Mouse (Mus musculus) gastrocnemius, postnatal 36 days (tissue): ENCODE data around the gene Mrpl10. TPM values are rescaled to one million over a fixed set of nuclear protein-coding genes. Genes with fewer than 3 reads are reported as not detected.

ENCODE experiments used
- DNase-seq, 2 experiments: peaks; one replicate each; pipeline ENCODE4 v3.0.0; 2022
- intact Hi-C: fragments of 180-260 bp; cut with DNase I; formaldehyde crosslinking; loops from one replicate; pipeline ENCODE4 v1.15.1; 2025
- microRNA-seq, 2 experiments: library from miRNA; unstranded; fragments of <30 nt; microRNA quantifications; one replicate each; pipeline ENCODE4 v1.2.0; 2021
- total RNA-seq, 2 experiments: library from RNA; stranded (reverse); gene quantifications; 2 replicates each; pipeline ENCODE4 v1.2.3; 2021

Gene Mrpl10
- total RNA-seq, 2 experiments from 2014 or later, result 40.8 to 45.5 TPM

DNA sequence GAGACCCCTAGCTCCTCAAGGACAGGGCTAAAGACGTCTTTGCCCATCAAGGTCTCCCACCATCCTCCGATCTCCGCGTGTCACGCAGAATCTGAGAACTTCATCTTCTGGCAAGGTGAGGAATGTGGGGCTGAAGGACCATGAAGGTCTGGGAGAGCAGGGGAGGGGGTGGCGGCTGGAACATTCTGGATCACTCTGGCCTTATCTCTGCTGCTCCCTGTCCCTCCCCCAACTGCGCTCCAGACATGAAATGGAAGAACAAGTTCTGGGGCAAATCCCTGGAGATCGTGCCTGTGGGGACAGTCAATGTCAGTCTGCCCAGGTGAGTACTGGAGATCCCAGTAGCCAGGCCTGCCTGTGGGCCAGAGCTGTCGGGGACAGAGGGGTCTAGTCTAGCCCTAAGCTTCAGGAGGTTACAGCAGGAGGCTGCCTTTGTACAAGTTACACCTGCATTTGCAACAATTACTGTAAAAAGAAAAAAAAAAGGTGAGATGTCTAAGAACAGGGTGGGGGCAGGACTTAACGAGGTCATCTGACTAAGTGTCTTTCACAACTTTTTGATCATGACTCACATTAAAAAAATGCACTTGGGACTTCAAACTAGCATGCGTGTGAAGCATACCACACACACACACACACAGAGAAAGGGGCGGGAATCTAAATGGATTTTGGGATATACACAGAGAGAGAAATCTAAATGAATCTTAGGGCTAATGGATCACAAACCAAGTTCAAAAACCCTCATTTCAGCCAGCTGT lies 24.4 kb downstream of the Mrpl10 start:
- intact Hi-C loops, result no loop called here
- DNase-seq, result no peak

DNA sequence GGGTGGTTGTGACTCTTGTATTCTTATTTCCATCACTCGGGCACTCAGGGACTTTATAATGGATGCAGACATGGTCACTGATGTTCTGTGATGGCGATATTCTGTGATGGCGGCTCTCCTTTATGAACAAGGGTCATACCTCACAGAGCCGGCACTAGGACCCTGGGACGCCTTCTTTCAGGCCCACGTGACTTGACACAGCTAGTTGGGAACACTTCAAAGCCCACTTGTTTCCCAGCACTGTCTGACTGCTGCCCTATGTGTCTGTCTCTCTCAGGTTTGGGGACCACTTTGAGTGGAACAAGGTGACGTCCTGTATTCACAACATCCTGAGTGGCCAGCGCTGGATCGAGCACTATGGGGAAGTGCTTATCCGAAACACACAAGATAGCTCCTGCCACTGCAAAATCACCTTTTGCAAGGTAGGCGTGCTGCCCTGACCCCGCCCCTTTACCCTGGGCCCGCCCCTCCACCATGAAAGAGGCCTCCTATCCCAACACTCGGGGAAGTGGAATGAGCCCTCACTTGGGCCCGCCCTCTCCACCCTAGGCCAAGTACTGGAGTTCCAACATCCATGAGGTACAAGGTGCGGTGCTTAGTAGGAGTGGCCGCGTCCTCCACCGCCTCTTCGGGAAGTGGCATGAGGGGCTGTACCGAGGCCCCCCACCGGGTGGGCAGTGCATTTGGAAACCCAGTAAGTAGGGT lies 25.4 kb downstream of the Mrpl10 start:
- intact Hi-C loops, result no loop called here

DNA sequence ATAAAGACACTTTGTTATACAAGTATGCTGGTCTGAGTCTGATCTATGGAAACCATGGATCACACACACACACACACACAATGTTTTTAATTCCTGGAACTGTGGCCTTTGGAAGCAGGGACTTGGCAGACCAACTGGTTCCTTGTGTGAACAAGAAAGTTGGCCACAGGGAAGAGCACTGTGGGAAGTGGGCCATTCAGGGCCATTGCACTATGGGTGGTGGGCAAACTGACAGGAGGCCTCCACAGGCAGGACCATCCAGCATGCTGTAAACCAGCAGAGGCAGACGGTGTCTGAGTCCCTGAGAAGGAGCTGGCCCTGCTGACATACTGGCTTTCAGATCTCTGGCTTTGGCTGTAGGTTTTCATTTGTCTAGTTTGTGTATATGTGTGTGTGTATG lies 28.0 kb downstream of the Mrpl10 start:
- intact Hi-C loops, result no loop called here

More for the DNA sequence above, 25.4 kb downstream of the Mrpl10 start:
- no peak for DNase-seq

DNA sequence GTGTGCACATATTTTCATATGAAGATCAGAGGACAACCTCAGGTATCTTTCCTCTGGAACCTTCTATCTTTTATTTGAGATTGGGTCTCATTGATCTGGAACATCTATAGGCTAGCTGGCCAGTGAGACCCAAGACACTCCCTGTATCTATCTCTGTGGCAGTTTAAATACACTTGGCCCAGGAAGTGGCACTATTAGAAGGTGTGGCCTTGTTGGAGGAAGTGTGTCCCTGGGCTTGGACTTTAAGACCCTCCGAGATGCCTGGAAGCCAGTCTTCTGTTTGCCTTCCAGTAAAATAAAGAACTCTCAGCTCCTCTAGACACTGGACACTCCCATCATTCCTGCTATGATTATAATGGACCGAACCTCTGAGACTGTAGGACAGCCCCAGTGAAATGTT lies 28.4 kb downstream of the Mrpl10 start:
- intact Hi-C loops, result no loop called here
- DNase-seq, result no peak

More for the DNA sequence above, 28.0 kb downstream of the Mrpl10 start:
- no peak for DNase-seq

DNA sequence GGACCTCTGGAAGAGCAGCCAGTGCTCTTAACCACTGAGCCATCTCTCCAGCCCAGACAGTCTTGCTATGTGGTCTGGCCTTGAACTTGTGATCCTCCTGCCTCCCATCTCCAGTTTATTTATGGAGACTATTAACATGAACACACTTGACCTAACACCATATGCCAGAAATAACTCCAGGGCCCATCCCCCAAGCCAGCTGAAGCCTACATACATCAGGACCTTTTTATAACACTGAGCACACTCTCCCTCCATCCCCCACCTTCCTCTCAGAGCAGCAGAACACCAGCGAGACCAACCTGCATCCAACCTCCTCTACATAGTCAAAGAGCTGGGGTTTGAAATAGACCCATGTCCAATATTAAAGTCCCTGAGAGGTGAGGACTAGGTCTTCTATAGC lies 29.8 kb downstream of the Mrpl10 start:
- intact Hi-C loops, result no loop called here
- no peak for DNase-seq

DNA sequence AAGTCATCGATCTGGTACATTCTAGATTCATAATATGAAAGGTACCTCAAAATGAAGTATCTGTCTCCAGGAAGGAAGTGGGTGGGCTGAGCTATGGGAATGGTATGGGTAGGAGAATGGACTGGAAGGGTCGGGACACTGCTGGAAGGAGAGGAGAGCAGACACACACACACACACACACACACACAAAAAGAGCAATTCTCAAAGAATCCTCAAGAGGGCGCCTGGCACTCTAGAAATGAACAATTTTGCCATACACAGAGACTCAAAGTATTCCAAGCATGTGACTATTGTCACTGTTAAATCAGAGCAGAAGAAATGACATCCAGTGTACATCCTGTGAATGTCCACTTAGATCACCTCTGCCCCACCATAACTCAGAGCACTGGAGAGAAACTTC lies 31.2 kb downstream of the Mrpl10 start:
- DNase-seq, result no peak
- intact Hi-C loops, result no loop called here

DNA sequence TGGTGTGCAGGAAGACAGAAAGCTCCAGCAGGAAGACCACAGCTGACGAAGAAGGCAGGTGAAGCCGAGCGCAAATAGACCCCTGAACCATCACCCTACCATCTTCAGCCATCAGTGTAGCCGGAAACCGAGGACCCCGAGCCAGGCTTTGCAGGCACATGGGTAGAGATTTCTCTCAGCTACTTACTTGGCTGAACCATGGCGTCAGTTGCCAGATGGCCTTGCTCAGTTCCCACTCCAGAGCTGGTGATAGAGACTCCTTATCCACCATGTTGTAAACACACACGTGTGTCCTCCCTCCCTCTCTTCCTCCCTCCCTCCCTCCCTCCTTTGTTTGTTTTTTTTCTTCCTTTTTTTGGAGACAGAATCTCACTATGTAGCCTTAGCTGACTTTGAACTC lies 32.9 kb downstream of the Mrpl10 start:
- intact Hi-C loops, result no loop called here
- DNase-seq, result no peak

DNA sequence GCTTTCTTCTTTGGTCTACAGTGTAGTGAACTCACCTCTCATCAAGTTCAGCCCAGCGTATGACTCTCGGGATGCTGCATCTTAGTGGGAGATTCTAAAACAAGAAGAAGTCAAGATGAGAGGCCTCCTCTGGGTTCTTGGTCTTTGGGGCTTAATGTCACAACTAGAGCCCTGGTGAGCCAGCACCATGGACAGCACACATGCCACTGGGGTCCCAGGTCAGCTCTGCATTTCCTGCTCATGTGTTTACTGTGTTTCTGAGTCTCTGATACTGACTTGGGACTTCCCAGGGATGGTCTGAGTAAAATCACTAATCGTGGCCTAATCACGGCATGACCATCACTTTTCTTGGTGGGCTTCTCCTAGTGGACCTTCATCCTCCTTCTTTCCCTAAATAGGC lies 37.4 kb downstream of the Mrpl10 start:
- DNase-seq, result no peak
- intact Hi-C loops, result no loop called here

DNA sequence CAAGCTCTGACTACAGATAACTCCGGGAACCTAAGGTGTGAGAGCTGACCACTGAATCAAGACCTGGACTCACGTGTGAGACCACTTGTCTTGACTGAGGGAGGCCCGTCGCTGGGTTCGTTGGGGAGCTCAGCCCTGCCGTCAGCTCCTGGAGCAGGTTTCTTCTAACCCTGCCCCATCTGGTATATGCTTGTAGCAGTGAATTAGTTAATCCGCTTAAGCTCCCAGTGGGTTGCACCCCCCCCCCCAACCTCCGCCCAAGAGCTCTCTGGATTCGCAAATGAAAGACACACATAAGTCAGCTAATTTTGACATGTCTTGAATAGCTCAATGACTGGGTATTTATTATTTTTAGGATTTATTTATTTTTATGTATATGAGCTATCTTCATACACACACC lies 38.9 kb downstream of the Mrpl10 start:
- DNase-seq, result no peak
- intact Hi-C loops, result loop anchor here (5.0 kb wide), 1 partner anchor 98 kb away; the partner anchor contains the start of gene Sp2

DNA sequence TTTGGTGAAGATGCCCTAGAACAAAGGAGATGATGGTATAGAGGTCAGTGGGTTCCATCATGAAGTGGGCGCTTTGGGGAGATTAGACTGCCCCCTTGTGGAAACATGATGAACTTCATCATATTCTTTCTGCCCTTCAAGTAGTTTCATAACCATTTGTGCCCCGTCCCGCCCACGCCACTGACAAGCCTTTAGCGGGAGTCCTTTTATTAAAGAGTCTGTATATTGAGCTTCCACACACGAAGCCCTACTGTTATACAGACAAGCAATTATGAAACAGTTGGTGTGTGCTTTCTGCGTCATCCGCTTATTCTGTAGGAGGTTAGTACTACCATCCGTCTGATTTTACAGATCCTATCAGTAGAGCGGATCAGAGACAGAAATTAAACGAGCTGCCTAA lies 41.6 kb downstream of the Mrpl10 start:
- no peak for DNase-seq

DNA sequence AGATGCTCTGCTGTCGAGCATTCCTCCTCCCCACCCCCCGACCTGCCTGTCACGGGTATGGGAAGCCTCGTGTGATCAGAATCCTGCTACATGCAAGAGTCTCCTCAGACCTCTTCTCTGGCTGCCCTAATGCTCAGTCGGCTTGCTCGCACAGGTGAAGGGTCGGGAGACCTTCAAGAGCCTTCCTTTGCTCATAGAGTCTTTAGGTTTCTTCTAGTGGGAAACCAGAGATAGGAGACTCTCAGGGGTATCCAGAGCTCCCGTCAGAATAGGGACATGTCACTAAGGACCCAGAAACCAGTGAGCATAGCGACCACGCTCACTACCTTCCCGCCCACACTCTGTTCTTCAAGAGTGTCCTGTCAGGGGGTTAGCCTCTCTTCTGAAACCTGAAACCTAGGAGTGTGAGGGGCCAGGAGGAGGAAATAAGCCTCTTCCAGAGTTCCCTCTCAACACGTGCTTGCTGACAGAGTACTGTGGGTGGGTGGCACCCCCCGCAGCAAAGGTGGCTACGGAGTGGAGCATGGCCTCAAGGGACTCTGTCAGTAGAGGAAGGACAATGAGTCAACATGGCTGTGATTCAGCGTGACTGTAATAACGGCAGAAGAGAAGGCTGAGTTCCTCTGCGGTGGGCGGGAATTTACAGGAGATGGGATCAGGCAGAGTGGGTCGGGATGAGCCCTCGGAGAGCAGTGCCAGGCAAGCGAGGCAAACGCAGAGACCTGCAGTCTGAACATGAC lies 42.2 kb downstream of the Mrpl10 start:
- intact Hi-C loops, result loop anchor here (5.0 kb wide), 1 partner anchor 101 kb away; the partner anchor contains the start of gene Sp2
- DNase-seq, result no peak

More for the DNA sequence above, 41.6 kb downstream of the Mrpl10 start:
- intact Hi-C loops, result loop anchor here (5.0 kb wide), 1 partner anchor 101 kb away; the partner anchor contains the start of gene Sp2

DNA sequence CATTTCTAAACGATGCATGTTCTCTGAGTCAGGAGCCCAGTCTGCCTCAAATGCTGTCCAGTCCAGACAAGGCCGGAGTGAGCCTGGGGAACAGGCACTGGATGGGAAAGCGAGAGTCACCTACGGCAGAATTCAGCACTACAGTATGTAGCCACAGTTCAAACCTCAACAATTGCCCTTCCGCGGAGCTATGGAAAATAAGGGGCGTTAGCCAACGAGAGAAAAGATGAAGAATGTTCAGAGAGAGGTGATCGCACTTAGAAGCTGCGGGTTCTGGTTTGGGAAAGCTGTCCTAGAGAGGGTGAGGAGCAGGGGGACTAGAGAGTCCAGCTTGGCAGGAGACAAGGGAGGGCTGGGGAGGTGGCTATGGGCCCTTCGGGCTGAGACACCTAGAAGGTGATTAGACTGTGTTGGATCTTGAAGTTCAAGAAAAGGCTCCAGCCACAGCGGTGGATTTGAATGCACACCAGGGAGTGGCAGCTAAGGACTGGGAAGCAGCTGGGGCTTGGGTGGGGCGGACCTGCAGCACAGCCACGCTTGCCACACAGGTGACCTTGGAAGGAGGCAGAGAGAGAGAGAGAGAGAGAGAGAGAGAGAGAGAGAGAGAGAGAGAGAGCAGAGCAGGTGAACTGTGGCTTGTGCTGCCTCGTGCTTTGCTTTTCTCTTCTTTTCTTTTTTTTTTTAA lies 43.6 kb downstream of the Mrpl10 start:
- intact Hi-C loops, result loop anchor here (5.0 kb wide), 1 partner anchor 103 kb away; the partner anchor contains the start of gene Sp2
- DNase-seq, result no peak

DNA sequence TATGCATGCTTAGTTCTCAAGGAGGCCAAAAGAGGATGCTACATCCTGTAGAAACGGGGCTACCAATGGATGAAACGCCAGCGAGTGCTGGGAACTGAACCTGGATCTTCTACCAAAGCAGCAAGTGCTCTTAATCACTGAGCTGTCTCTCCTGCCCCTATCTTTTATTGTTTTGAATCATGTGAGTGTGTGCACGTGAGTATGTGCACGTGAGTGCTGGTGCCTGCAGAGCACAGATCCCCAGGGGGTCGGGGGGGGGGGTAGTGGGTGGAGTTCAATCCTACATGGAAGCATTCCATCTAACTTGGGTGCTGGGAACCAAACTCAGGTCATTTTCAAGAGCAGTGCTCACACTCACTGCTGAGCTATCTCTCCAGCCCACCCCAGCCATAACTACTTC lies 45.0 kb downstream of the Mrpl10 start:
- intact Hi-C loops, result no loop called here
- DNase-seq, result no peak

DNA sequence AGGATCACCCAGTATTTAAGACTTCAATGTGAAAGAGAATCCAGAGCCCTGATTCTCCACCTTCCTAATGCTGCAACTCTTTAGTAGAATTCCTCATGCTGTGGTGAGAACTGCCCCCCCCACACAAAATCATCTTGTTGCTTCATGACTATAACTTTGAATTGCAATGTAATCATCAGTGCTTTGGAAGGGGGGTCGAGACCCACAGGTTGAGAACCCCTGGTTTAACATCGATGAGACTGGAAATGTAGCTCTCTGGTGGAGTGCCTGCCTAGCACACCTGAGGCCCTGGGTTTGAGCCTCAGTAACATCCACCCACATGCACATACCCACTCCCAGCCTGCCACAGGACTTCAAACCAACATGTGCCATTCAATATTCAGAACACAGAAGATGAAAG lies 53.2 kb downstream of the Mrpl10 start:
- no peak for DNase-seq
- intact Hi-C loops, result no loop called here

DNA sequence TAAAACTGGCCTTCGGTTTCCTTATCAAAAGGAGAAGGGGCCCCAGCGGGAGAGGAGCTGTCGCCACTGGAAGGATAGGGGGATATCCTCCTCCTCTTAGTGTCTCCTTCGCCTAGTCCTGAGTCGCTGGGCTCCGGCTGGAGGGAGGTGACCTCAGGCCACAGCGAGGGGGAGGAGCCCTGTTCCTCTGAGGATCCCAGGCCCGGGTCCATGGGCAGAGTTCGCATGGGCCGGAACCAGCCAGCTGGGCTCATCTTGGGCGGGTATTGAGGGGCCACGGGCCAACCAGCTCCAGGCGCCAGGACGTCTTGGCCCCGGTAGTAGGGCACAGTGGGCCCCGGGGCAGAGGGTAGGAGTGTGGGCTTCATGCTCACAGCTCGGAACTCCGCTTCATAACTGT lies 57.4 kb downstream of the Mrpl10 start:
- DNase-seq, result peak; percentile 26 to 47
- intact Hi-C loops, result no loop called here

Small RNA genes within 50 kb of the gene (microRNA-seq; reads per million reads assigned to microRNA genes)
- 0.72 to 2.2 reads per million in 2 experiments for gene Mir8103

Other genes with a start within 250 kb of the Mrpl10 start
- gene Nfe2l1, start 211.6 kb upstream of the Mrpl10 start, total RNA-seq, result 100 to 1,000 TPM; 374 to 411 TPM
- 10 to 100 TPM; 23.1 to 23.6 TPM for gene Copz2, start 191.7 kb upstream of the Mrpl10 start, total RNA-seq
- gene Cdk5rap3, start 125.1 kb upstream of the Mrpl10 start, total RNA-seq, result 10 to 100 TPM; 21.0 to 25.3 TPM
- gene Prr15l, start 113.5 kb upstream of the Mrpl10 start, total RNA-seq, result not detected
- gene Pnpo, start 97.6 kb upstream of the Mrpl10 start, total RNA-seq, result 1 to 10 TPM; 6.6 to 7.5 TPM
- gene Sp2, start 58.6 kb upstream of the Mrpl10 start, total RNA-seq, result 10 to 100 TPM in 1 of 2 experiments, 1 to 10 TPM in 1; 8.6 to 12.5 TPM
- not detected for gene Sp6, start 28.2 kb upstream of the Mrpl10 start, total RNA-seq
- 1 to 10 TPM; 9.6 to 9.8 TPM for gene Scrn2, start 11.6 kb upstream of the Mrpl10 start, total RNA-seq
- under 1 TPM in 1 of 2 experiments, not detected in 1; 0.20 TPM for gene Lrrc46, start 153 bp upstream of the Mrpl10 start, total RNA-seq
- 1 to 10 TPM; 2.6 to 2.9 TPM for gene Osbpl7, start 9.1 kb downstream of the Mrpl10 start, total RNA-seq
- gene Tbx21, start 73.8 kb downstream of the Mrpl10 start, total RNA-seq, result under 1 TPM; 0.44 to 0.69 TPM
- gene Tbkbp1, start 109.9 kb downstream of the Mrpl10 start, total RNA-seq, result 1 to 10 TPM; 5.9 to 6.6 TPM
- gene Kpnb1, start 146.3 kb downstream of the Mrpl10 start, total RNA-seq, result 10 to 100 TPM; 46.2 to 52.3 TPM
- gene Npepps, start 239.1 kb downstream of the Mrpl10 start, total RNA-seq, result 10 to 100 TPM; 51.5 to 56.9 TPM